Mouse (Mus musculus) cortical plate, adult 2 months (tissue): ENCODE measurements at regions not wholly inside any gene's neighbourhood (a gene's known extent, or its start where the extent isn't known, plus 50 kb on each side); places are given as distances from the start of the nearest gene placed in this dataset.

Experiments
- CTCF ChIP-seq: fragments of 200-500 bp; IDR thresholded peaks from 2 replicates; pipeline ENCODE4 v1.5.1; 2011; ENCODE audit warnings: mild to moderate bottlenecking, control low read depth, low read length; ENCODE audit not compliant: insufficient read depth; ENCODE audit errors: extremely low read depth
- POLR2A ChIP-seq: fragments of 200-500 bp; IDR thresholded peaks from 2 replicates; pipeline ENCODE4 v1.6.1; 2011; ENCODE audit warnings: mild to moderate bottlenecking, low read length, control low read depth; ENCODE audit not compliant: insufficient read depth; ENCODE audit errors: extremely low read depth

DNA sequence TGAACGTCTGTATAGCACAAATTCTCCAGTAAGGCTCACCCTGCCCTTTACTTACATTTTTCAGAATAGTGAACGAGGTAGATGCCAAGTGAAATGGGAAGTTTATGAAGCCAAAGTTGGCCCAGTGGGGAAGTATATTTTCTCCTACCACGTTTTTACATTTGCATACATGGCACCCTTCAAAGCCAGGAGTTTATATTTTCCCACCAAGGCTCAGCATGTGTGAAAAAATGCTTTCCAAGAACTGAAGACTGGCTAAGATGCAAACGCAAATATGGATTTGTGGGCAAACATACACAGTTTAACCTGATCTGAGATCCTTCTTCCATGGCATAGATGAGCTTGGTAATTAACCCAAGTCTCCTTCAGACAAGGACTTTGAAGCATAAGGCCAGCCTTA, 2209.4 kb upstream of the Gm7489 start:
- TF ChIP-seq POLR2A (no peak), CTCF (no peak)
